14 mouse cellular contexts compared by ENCODE assay signal in genomic region chr16:22436106-22436505, GRCm38 (mm10). TPM values are rescaled to one million over a fixed set of nuclear protein-coding genes. Genes with fewer than 3 reads are reported as not detected.
A peak's percentile ranks its signal among the peaks of the same experiment; 100 is the strongest.
DNase-seq lines count a peak whose midpoint lies in the region; ATAC-seq and TF ChIP-seq lines count a peak whose summit lies in the region.
"Had no signal": no experiment of that assay in that cellular context is flagged by ENCODE, and none has a peak within 500 bp of the region (broad histone marks: within the 10 kb centered on the region; RNA-seq: fewer than 3 reads in every experiment).

No protein-coding gene starts in this region.

- H3K27me3 ChIP-seq in E14TG2a.4 (ENCODE audit: insufficient read depth, low read length): peaks cover 6% of the 10 kb centered on the region

- peak; percentile 21 for DNase-seq in layer of hippocampus, adult 9-11 months
- no peak for DNase-seq in layer of hippocampus, adult 8-10 months (ENCODE audit: low spot score in 2 of 2)
- peak; percentile 88 for DNase-seq in 416B (ENCODE audit: low read depth)
- DNase-seq in heart, postnatal 36 days: no peak
- DNase-seq in gastrocnemius, adult 18-20 months (ENCODE audit: low spot score): no peak
- DNase-seq: adrenal gland, postnatal 25 days; heart, adult 2 months; heart, postnatal 10 days; kidney, postnatal 4 days; thymus, adult 2 months had no signal

- peak; percentile 57 for ATAC-seq in granulocyte monocyte progenitor cell, adult 5-6 weeks (replicated peaks; ENCODE audit: poor library complexity, severe bottlenecking)
- ATAC-seq: intestine, postnatal 0 days had no signal

- peaks cover 52% of the 10 kb centered on the region for H3K36me3 ChIP-seq in E14TG2a.4 (ENCODE audit: insufficient read depth, low read length)
- H3K36me3 ChIP-seq: forebrain, embryonic 12.5 days had no signal

- intact Hi-C loops in heart, postnatal 36 days (cut with DNase I): no loop called here

- no peaks in the 10 kb centered on the region for H3K9me3 ChIP-seq in E14TG2a.4 (ENCODE audit: low read length)
- H3K9me3 ChIP-seq: forebrain, embryonic 12.5 days had no signal

- H3K4me1 ChIP-seq in E14TG2a.4 (replicated peaks; ENCODE audit: low read depth, low read length): peaks cover 77% of the 10 kb centered on the region

- no peak for TF ChIP-seq CTCF in E14TG2a.4 (conservative IDR thresholded peaks at IDR 0.05; ENCODE audit: low read length)

- H3K4me3 ChIP-seq in E14TG2a.4 (replicated peaks; ENCODE audit: low read length): peak overlapping the region; percentile 48
- H3K4me3 ChIP-seq: forebrain, embryonic 12.5 days; heart, adult 2 months had no signal

RNA-seq across cellular contexts. Expression of gene Etv5, which starts 3.4 kb away (rescaled TPM):
- 10 to 100 TPM; 44.6 to 57.5 (median 50.9) TPM for total RNA-seq in layer of hippocampus, adult 8-10 months (2022)
- 2.8 and 5.4 TPM in 2 replicates for total RNA-seq in granulocyte monocyte progenitor cell, adult 5-6 weeks (2014; fragmentation: Nextera tagmentation)
- total RNA-seq in granulocyte monocyte progenitor cell, adult 5-6 weeks (2017): 1.8 and 2.5 TPM in 2 replicates
- total RNA-seq in heart, postnatal 36 days (2021): 10 to 100 TPM in 1 of 2 experiments, 1 to 10 TPM in 1; 9.3 to 14.8 TPM
- 1 to 10 TPM; 6.9 to 7.0 TPM for total RNA-seq in gastrocnemius, adult 18-20 months (2021)

Comparison
In these comparisons a context has a peak if more than half of its experiments do, and no peak if none do; other contexts are left out.
1. DNase-seq: peak in layer of hippocampus, adult 9-11 months (single experiment) and 416B (single experiment); none in layer of hippocampus, adult 8-10 months (0 of 2), heart, postnatal 36 days (0 of 2) and gastrocnemius, adult 18-20 months (single experiment).